Mouse (Mus musculus) ES-Bruce4 (cell line): Measurements from ENCODE around the gene Gm49322. TPM values are rescaled to one million over a fixed set of nuclear protein-coding genes. Genes with fewer than 3 reads are reported as not detected.
"Not testable (repeated sequence)": the region's sequence is repeated elsewhere in the genome, so short reads cannot be mapped to it uniquely, and the experiment has no call there.

Source experiments
- H3K27ac ChIP-seq: 2 replicates; pipeline ENCODE4 v1.5.1; 2012; ENCODE audit warnings: low read length, inconsistent platforms; ENCODE audit not compliant: insufficient read depth
- H3K27me3 ChIP-seq: 2 replicates; pipeline ENCODE4 v1.6.1; 2012; ENCODE audit warnings: mild to moderate bottlenecking, low read length, inconsistent platforms; ENCODE audit not compliant: control insufficient read depth, poor library complexity, insufficient read depth, severe bottlenecking
- H3K36me3 ChIP-seq: 2 replicates; pipeline ENCODE4 v1.6.1; 2012; ENCODE audit warnings: inconsistent platforms, mild to moderate bottlenecking, low read length, moderate library complexity; ENCODE audit not compliant: control insufficient read depth, poor library complexity, insufficient read depth, severe bottlenecking
- H3K4me1 ChIP-seq: one replicate; pipeline ENCODE4 v1.8.1; 2011; ENCODE audit warnings: low read length; ENCODE audit not compliant: control insufficient read depth, insufficient read depth
- H3K4me3 ChIP-seq: 2 replicates; pipeline ENCODE4 v1.5.1; 2011; ENCODE audit warnings: low read depth, mild to moderate bottlenecking, low read length
- H3K9ac ChIP-seq: 2 replicates; pipeline ENCODE4 v1.6.1; 2012; ENCODE audit warnings: low read depth, mild to moderate bottlenecking, inconsistent platforms; ENCODE audit not compliant: poor library complexity, severe bottlenecking
- H3K9me3 ChIP-seq: replicated peaks from 2 replicates; pipeline ENCODE4 v1.6.1; 2012; ENCODE audit warnings: mild to moderate bottlenecking, low read length, inconsistent platforms; ENCODE audit not compliant: control insufficient read depth, poor library complexity, insufficient read depth, severe bottlenecking
- CTCF ChIP-seq: IDR thresholded peaks from one replicate; pipeline ENCODE4 v1.8.1; 2011; ENCODE audit warnings: low read depth, low read length
- EP300 ChIP-seq: IDR thresholded peaks from 2 replicates; pipeline ENCODE4 v1.6.1; 2011; ENCODE audit warnings: low read depth, low read length; ENCODE audit not compliant: insufficient read depth
- POLR2A ChIP-seq: IDR thresholded peaks from one replicate; pipeline ENCODE4 v1.8.1; 2011; ENCODE audit warnings: low read length; ENCODE audit not compliant: insufficient read depth
- polyA plus RNA-seq: library from polyadenylated mRNA; stranded (reverse); fragments of >200 nt; gene quantifications from 2 replicates; pipeline ENCODE4 v1.2.4, GENCODE M21; 2011; ENCODE audit warnings: low read depth; ENCODE audit not compliant: missing spikeins, insufficient read depth, insufficient read length

Gm49322 gene
- 2.4 and 2.8 TPM in 2 replicates for polyA plus RNA-seq

GRCm38 (mm10) chr10:80605721-80606120, at the start of gene Gm49322:
Gene Gm49322 (plus strand): TSS chr10:80606021.
- not testable (repeated sequence) for H3K27me3 ChIP-seq, H3K36me3 ChIP-seq, H3K9me3 ChIP-seq, H3K4me1 ChIP-seq
- H3K9ac ChIP-seq: peak within 1 kb of the TSS; percentile 32
- H3K27ac ChIP-seq: peak within 1 kb of the TSS; percentile 22; the same call in 1 of the 2 replicates
- H3K4me3 ChIP-seq: peak within 1 kb of the TSS; percentile 62

GRCm38 (mm10) chr10:80557346-80557965, 48.4 kb upstream of the Gm49322 start:
- H3K27me3 ChIP-seq: no peaks in the 10 kb centered on the region
- TF ChIP-seq POLR2A (no peak), EP300 (no peak), CTCF (peak; percentile 88)
- H3K9me3 ChIP-seq: no peaks in the 10 kb centered on the region
- H3K4me3 ChIP-seq: no peak overlapping the region
- no peak overlapping the region for H3K9ac ChIP-seq
- H3K4me1 ChIP-seq: no peaks in the 10 kb centered on the region
- no peak overlapping the region for H3K27ac ChIP-seq
- H3K36me3 ChIP-seq: no peaks in the 10 kb centered on the region

GRCm38 (mm10) chr10:80559431-80559830, 46.4 kb upstream of the Gm49322 start:
- no peak for TF ChIP-seq POLR2A
- no peak for TF ChIP-seq EP300
- TF ChIP-seq CTCF: no peak
- Histone ChIP-seq H3K27ac (no peak overlapping the region), H3K9me3 (no peaks in the 10 kb centered on the region), H3K9ac (no peak overlapping the region), H3K4me3 (no peak overlapping the region), H3K36me3 (no peaks in the 10 kb centered on the region), H3K27me3 (no peaks in the 10 kb centered on the region), H3K4me1 (no peaks in the 10 kb centered on the region)

- Histone ChIP-seq H3K4me3 (peak overlapping the region; percentile 78), H3K27ac (no peak overlapping the region), H3K27me3 (no peaks in the 10 kb centered on the region), H3K36me3 (no peaks in the 10 kb centered on the region), H3K9me3 (no peaks in the 10 kb centered on the region), H3K4me1 (no peaks in the 10 kb centered on the region), H3K9ac (peak overlapping the region; percentile 90)
- no peak for TF ChIP-seq POLR2A
- no peak for TF ChIP-seq EP300
- no peak for TF ChIP-seq CTCF
Measured at GRCm38 (mm10) chr10:80560621-80561020, 45.2 kb upstream of the Gm49322 start.

GRCm38 (mm10) chr10:80561116-80561944, 44.5 kb upstream of the Gm49322 start, which contains the start of gene Rexo1:
Gene Rexo1 (minus strand): TSS chr10:80561560.
- Histone ChIP-seq H3K36me3 (no peaks in the 10 kb centered on the region), H3K9me3 (no peaks in the 10 kb centered on the region), H3K27me3 (no peaks in the 10 kb centered on the region), H3K27ac (0 out of 2 replicates have a peak within 1 kb of the TSS, but pooled peaks have one; percentile 36), H3K4me3 (peak within 1 kb of the TSS; percentile 78), H3K9ac (peak within 1 kb of the TSS; percentile 90), H3K4me1 (no peaks in the 10 kb centered on the region)
- TF ChIP-seq CTCF (peak; percentile 82), POLR2A (no peak)
